Mouse (Mus musculus): ENCODE measurements around the gene Zc3h12a. TPM values are rescaled to one million over a fixed set of nuclear protein-coding genes. Genes with fewer than 3 reads are reported as not detected.

Zc3h12a gene
- total RNA-seq, 2 experiments from 2014 or later = 0.71 to 0.99 TPM

GRCm38 (mm10) chr4:125116929-125117328 is 10.7 kb downstream of the Zc3h12a start:
- DNase-seq (ENCODE audit: extremely low spot score in 1 of 2, low spot score in 1 of 2) = no peak

GRCm38 (mm10) chr4:125116090-125116861 is 11.4 kb downstream of the Zc3h12a start:
- peak in 1 of 2 experiments; percentile 37 for DNase-seq (ENCODE audit: extremely low spot score in 1 of 2, low spot score in 1 of 2)

- DNase-seq (ENCODE audit: extremely low spot score in 1 of 2, low spot score in 1 of 2) = no peak
These were observed 11.9 kb downstream of the Zc3h12a start for GRCm38 (mm10) chr4:125115710-125116089.

- DNase-seq (ENCODE audit: extremely low spot score in 1 of 2, low spot score in 1 of 2) = no peak
These were observed 12.6 kb downstream of the Zc3h12a start for GRCm38 (mm10) chr4:125115081-125115480.

GRCm38 (mm10) chr4:125114638-125115037 is 13.0 kb downstream of the Zc3h12a start:
- DNase-seq (ENCODE audit: extremely low spot score in 1 of 2, low spot score in 1 of 2) = peak; percentile 85 to 96

GRCm38 (mm10) chr4:125105354-125105753 is 22.3 kb downstream of the Zc3h12a start:
- no peak for DNase-seq (ENCODE audit: extremely low spot score in 1 of 2, low spot score in 1 of 2)

GRCm38 (mm10) chr4:125101334-125101733 is 26.3 kb downstream of the Zc3h12a start:
- no peak for DNase-seq (ENCODE audit: extremely low spot score in 1 of 2, low spot score in 1 of 2)

- peak; percentile 82 to 98 for DNase-seq (ENCODE audit: extremely low spot score in 1 of 2, low spot score in 1 of 2)
These were observed 28.2 kb downstream of the Zc3h12a start for GRCm38 (mm10) chr4:125099458-125099857.

- no peak for DNase-seq (ENCODE audit: extremely low spot score in 1 of 2, low spot score in 1 of 2)
These were observed 30.2 kb downstream of the Zc3h12a start for GRCm38 (mm10) chr4:125097412-125097811.

GRCm38 (mm10) chr4:125096066-125096465 is 31.6 kb downstream of the Zc3h12a start:
- no peak for DNase-seq (ENCODE audit: extremely low spot score in 1 of 2, low spot score in 1 of 2)

GRCm38 (mm10) chr4:125093031-125093430 is 34.6 kb downstream of the Zc3h12a start:
- no peak for DNase-seq (ENCODE audit: extremely low spot score in 1 of 2, low spot score in 1 of 2)

- DNase-seq (ENCODE audit: extremely low spot score in 1 of 2, low spot score in 1 of 2) = peak in 1 of 2 experiments; percentile 52
These were observed 42.2 kb downstream of the Zc3h12a start for GRCm38 (mm10) chr4:125085346-125085841.

- peak; percentile 92 to 97 for DNase-seq (ENCODE audit: extremely low spot score in 1 of 2, low spot score in 1 of 2)
These were observed 43.0 kb downstream of the Zc3h12a start, which contains the start of gene Meaf6 for GRCm38 (mm10) chr4:125084403-125085345. Gene Meaf6, plus strand, starts transcription at chr4:125085134.

GRCm38 (mm10) chr4:125078698-125079097 is 48.9 kb downstream of the Zc3h12a start:
- DNase-seq (ENCODE audit: extremely low spot score in 1 of 2, low spot score in 1 of 2) = no peak

- no peak for DNase-seq (ENCODE audit: extremely low spot score in 1 of 2, low spot score in 1 of 2)
These were observed 49.9 kb downstream of the Zc3h12a start for GRCm38 (mm10) chr4:125077700-125078099.

Other genes starting within 250 kb of the Zc3h12a start
- gene Epha10, start 246.9 kb downstream of the Zc3h12a start, total RNA-seq (2021) = 10 to 100 TPM; 25.8 to 30.6 TPM
- gene 9930104L06Rik, start 190.8 kb downstream of the Zc3h12a start, total RNA-seq (2021) = 10 to 100 TPM; 20.1 to 20.4 TPM
- gene Cdca8, start 188.5 kb downstream of the Zc3h12a start, total RNA-seq (2021) = 1 to 10 TPM; 2.2 to 2.6 TPM
- gene Rspo1, start 141.4 kb downstream of the Zc3h12a start, total RNA-seq (2021) = 1 to 10 TPM; 7.4 to 7.9 TPM
- 10 to 100 TPM; 54.3 to 66.8 TPM for gene Gnl2, start 111.3 kb downstream of the Zc3h12a start, total RNA-seq (2021)
- gene Dnali1, start 62.1 kb downstream of the Zc3h12a start, total RNA-seq (2021) = under 1 TPM; 0.37 to 0.73 TPM
- gene Snip1, start 61.2 kb downstream of the Zc3h12a start, total RNA-seq (2021) = 10 to 100 TPM; 13.8 to 16.3 TPM
- 100 to 1,000 TPM; 116 to 120 TPM for gene Meaf6, start 42.7 kb downstream of the Zc3h12a start, total RNA-seq (2021)